8 mouse cellular contexts compared by ENCODE assay signal in the genomic region with DNA sequence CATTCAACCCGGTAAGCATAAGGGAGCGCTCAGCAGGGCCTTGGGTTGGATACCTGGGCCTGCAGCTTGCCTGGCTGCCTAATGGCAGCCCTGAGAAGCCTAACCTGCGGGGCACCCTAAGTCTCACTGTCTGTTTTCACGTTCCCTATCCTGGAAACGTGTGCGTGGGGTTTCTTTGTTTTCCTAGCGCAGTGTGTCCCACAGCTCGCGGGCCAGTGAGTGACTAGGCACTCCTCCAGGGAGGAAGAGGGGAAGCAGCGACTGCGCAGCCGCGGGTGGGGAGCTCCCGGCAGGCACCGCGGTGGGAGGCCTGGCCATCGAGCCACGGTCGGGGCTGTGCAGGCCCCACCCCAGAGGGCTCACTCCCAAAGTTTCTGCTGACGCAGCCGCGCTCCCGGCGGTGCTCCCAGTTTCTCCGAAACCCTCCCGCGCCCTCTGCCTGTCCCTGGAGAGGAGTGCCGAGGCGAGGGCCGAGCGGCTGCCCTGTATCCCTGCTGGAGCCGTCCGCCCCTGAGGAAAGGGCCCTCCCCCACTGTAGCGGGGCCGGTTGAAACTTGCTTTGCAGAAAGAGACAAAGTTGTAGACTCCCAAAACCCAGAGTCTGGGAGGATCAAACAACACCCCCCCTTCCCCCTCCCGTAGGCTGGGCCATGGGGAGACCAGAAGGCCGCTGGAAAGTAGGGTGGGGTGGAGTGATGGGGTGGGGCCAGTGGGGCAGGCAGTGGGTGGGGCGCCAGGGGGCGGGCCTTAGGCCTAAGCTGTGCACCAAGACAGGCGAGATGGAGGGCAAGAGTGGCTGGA.
A peak's percentile ranks its signal among the peaks of the same experiment; 100 is the strongest.
DNase-seq lines count a peak whose midpoint lies in the region; ATAC-seq lines count a peak whose summit lies in the region.

No protein-coding gene starts in this region.

- peaks cover 12% of the 10 kb centered on the region for H3K4me1 ChIP-seq in intestine, embryonic 14.5 days (replicated peaks; ENCODE audit: control insufficient read depth, insufficient read depth, low read length)

- WGBS in intestine, embryonic 14.5 days, result under 1% methylated on average over 40 of the region's 40 CpGs

- H3K27me3 ChIP-seq in intestine, embryonic 14.5 days (replicated peaks; ENCODE audit: control insufficient read depth, insufficient read depth, low read length), result no peaks in the 10 kb centered on the region

- no peaks in the 10 kb centered on the region for H3K36me3 ChIP-seq in intestine, embryonic 14.5 days (ENCODE audit: control insufficient read depth, insufficient read depth, low read length)

- peak; percentile 97 for DNase-seq in adipocyte (ENCODE audit: low spot score)
- peak; percentile 93 for DNase-seq in embryo, embryonic 10 days (ENCODE audit: low spot score)
- DNase-seq in gastrocnemius, postnatal 14 days, result peak; percentile 98
- peak; percentile 95 for DNase-seq in intestine, embryonic 14.5 days (ENCODE audit: low spot score)
- DNase-seq in left cerebral cortex, postnatal 14 days (ENCODE audit: low spot score in 2 of 2), result peak; percentile 85 to 87
- DNase-seq in mesoderm, embryonic 11.5 days (ENCODE audit: low read depth, low spot score), result peak; percentile 91
- DNase-seq in right cerebral cortex, postnatal 36 days (ENCODE audit: low spot score in 2 of 2), result peak; percentile 87 to 91
- DNase-seq in yolk sac, embryonic 10.5 days (ENCODE audit: low spot score), result peak; percentile 94

- no peaks in the 10 kb centered on the region for H3K9me3 ChIP-seq in intestine, embryonic 14.5 days (ENCODE audit: control insufficient read depth, low read length)

- intact Hi-C loops in gastrocnemius, postnatal 14 days (cut with DNase I; ENCODE audit: low total_unique reads), result loop anchor here (10.0 kb wide), 3 partner anchors 115 to 275 kb away; no protein-coding TSS in a partner anchor
- intact Hi-C loops in left cerebral cortex, postnatal 14 days (cut with DNase I), result loop anchor here (5.0 kb wide), 1 partner anchor 192 kb away; no protein-coding TSS in a partner anchor

- H3K4me3 ChIP-seq in intestine, embryonic 14.5 days (ENCODE audit: low read depth, low read length), result peak overlapping the region; percentile 51

- H3K9ac ChIP-seq in intestine, embryonic 14.5 days (ENCODE audit: low read length), result peak overlapping the region; percentile 77

- peak overlapping the region; percentile 82 for H3K4me2 ChIP-seq in intestine, embryonic 14.5 days (ENCODE audit: low read length)

- peak overlapping the region; percentile 99 for H3K27ac ChIP-seq in intestine, embryonic 14.5 days (ENCODE audit: low read depth)

- peak; percentile 96 for ATAC-seq in intestine, embryonic 14.5 days (replicated peaks; ENCODE audit: low FRiP score, low TSS enrichment, low read depth)

Comparison
In these comparisons a context has a peak if more than half of its experiments do, and no peak if none do; other contexts are left out.
1. Peak in every context shown above with its lines: DNase-seq, ATAC-seq, H3K4me3 ChIP-seq and H3K27ac ChIP-seq.